ENCODE assay signal across 27 mouse cellular contexts in genomic region chr10:74307035-74307434, GRCm38 (mm10).
DNase-seq lines count a peak whose midpoint lies in the region; ATAC-seq and TF ChIP-seq lines count a peak whose summit lies in the region.
"Had no signal": no experiment of that assay in that cellular context is flagged by ENCODE, and none has a peak within 500 bp of the region (broad histone marks: within the 10 kb centered on the region; RNA-seq: fewer than 3 reads in every experiment).

No protein-coding gene starts in this region.

- no peak overlapping the region for H3K27ac ChIP-seq in hindbrain, embryonic 10.5 days
- H3K27ac ChIP-seq in hindbrain, embryonic 14.5 days, result no peak overlapping the region
- H3K27ac ChIP-seq in hindbrain, postnatal 0 days, result no peak overlapping the region
- H3K27ac ChIP-seq: embryonic facial prominence, embryonic 12.5 days; embryonic facial prominence, embryonic 15.5 days; gastrocnemius, adult 2 months; heart, embryonic 15.5 days; hindbrain, embryonic 15.5 days had no signal

- peaks cover 4% of the 10 kb centered on the region; the same call in 1 of the 2 replicates for H3K4me1 ChIP-seq in hindbrain, embryonic 10.5 days (replicated peaks)
- H3K4me1 ChIP-seq in hindbrain, embryonic 14.5 days (replicated peaks; ENCODE audit: control insufficient read depth, insufficient read depth, low read length), result no peaks in the 10 kb centered on the region
- H3K4me1 ChIP-seq in hindbrain, postnatal 0 days (ENCODE audit: insufficient read depth, low read length), result no peaks in the 10 kb centered on the region
- H3K4me1 ChIP-seq: embryonic facial prominence, embryonic 12.5 days; embryonic facial prominence, embryonic 15.5 days; heart, embryonic 12.5 days; heart, embryonic 15.5 days; hindbrain, embryonic 15.5 days had no signal

- no peaks in the 10 kb centered on the region for H3K9me3 ChIP-seq in hindbrain, embryonic 10.5 days
- no peaks in the 10 kb centered on the region for H3K9me3 ChIP-seq in hindbrain, embryonic 14.5 days (ENCODE audit: control insufficient read depth, low read length)
- no peaks in the 10 kb centered on the region for H3K9me3 ChIP-seq in hindbrain, postnatal 0 days (ENCODE audit: low read length)
- H3K9me3 ChIP-seq: embryonic facial prominence, embryonic 12.5 days; embryonic facial prominence, embryonic 15.5 days; heart, embryonic 12.5 days; heart, embryonic 15.5 days; hindbrain, embryonic 15.5 days had no signal

- no peaks in the 10 kb centered on the region for H3K27me3 ChIP-seq in hindbrain, embryonic 10.5 days (ENCODE audit: insufficient read depth, poor library complexity, severe bottlenecking)
- no peaks in the 10 kb centered on the region for H3K27me3 ChIP-seq in hindbrain, embryonic 14.5 days (ENCODE audit: control insufficient read depth, insufficient read depth, low read length)
- no peaks in the 10 kb centered on the region for H3K27me3 ChIP-seq in hindbrain, postnatal 0 days (ENCODE audit: insufficient read depth, low read length)
- H3K27me3 ChIP-seq: embryonic facial prominence, embryonic 12.5 days; embryonic facial prominence, embryonic 15.5 days; heart, embryonic 12.5 days; heart, embryonic 15.5 days; hindbrain, embryonic 15.5 days had no signal

- H3K4me3 ChIP-seq in hindbrain, embryonic 10.5 days, result no peak overlapping the region
- H3K4me3 ChIP-seq in hindbrain, embryonic 14.5 days (replicated peaks; ENCODE audit: low read length), result no peak overlapping the region
- H3K4me3 ChIP-seq in hindbrain, postnatal 0 days (ENCODE audit: low read length), result no peak overlapping the region
- H3K4me3 ChIP-seq: embryonic facial prominence, embryonic 12.5 days; embryonic facial prominence, embryonic 15.5 days; gastrocnemius, adult 2 months; heart, embryonic 12.5 days; heart, embryonic 15.5 days; hindbrain, embryonic 15.5 days had no signal

- H3K36me3 ChIP-seq in hindbrain, embryonic 10.5 days, result no peaks in the 10 kb centered on the region
- no peaks in the 10 kb centered on the region for H3K36me3 ChIP-seq in hindbrain, embryonic 14.5 days (replicated peaks; ENCODE audit: control insufficient read depth, insufficient read depth)
- H3K36me3 ChIP-seq in hindbrain, postnatal 0 days (ENCODE audit: insufficient read depth, low read length), result no peaks in the 10 kb centered on the region
- H3K36me3 ChIP-seq: embryonic facial prominence, embryonic 12.5 days; embryonic facial prominence, embryonic 15.5 days; heart, embryonic 12.5 days; heart, embryonic 15.5 days; hindbrain, embryonic 15.5 days had no signal

- TF ChIP-seq POLR2A in brain, embryonic 14.5 days (IDR thresholded peaks at IDR 0.05; ENCODE audit: borderline replicate concordance, extremely low read depth, insufficient read depth, insufficient read length, poor library complexity, severe bottlenecking), result no peak

- 68% methylated on average over 3 of the region's 3 CpGs for WGBS in hindbrain, embryonic 10.5 days
- WGBS in hindbrain, embryonic 14.5 days, result 59% methylated on average over 3 of the region's 3 CpGs
- WGBS in hindbrain, postnatal 0 days, result 56% methylated on average over 3 of the region's 3 CpGs

- DNase-seq in hindbrain, embryonic 10.5 days (ENCODE audit: low spot score), result peak; percentile 10
- DNase-seq in hindbrain, embryonic 14.5 days (ENCODE audit: low spot score), result no peak
- peak; percentile 34 for DNase-seq in left cerebral cortex, postnatal 4 days
- no peak for DNase-seq in left cerebral cortex, postnatal 25 days (ENCODE audit: low spot score in 2 of 2)
- peak; percentile 19 for DNase-seq in brain, embryonic 14.5 days (ENCODE audit: low read depth)
- peak; percentile 35 for DNase-seq in hindbrain, postnatal 0 days (ENCODE audit: low spot score)
- DNase-seq: adrenal gland, adult 8-10 months; adrenal gland, postnatal 25 days; cerebellum, adult 18-20 months; cerebellum, adult 9-10 months; cerebellum, postnatal 25 days; forebrain, postnatal 0 days; gastrocnemius, adult 2 months; gastrocnemius, postnatal 14 days; heart, adult 18-20 months; heart, postnatal 10 days; heart, postnatal 36 days; kidney, adult 18-20 months had no signal

- H3K4me2 ChIP-seq in hindbrain, embryonic 14.5 days (replicated peaks), result no peak overlapping the region
- H3K4me2 ChIP-seq in hindbrain, postnatal 0 days (ENCODE audit: low read depth, low read length), result no peak overlapping the region
- H3K4me2 ChIP-seq: embryonic facial prominence, embryonic 12.5 days; embryonic facial prominence, embryonic 15.5 days; heart, embryonic 12.5 days; heart, embryonic 15.5 days; hindbrain, embryonic 15.5 days had no signal

- TF ChIP-seq CTCF in brain, embryonic 14.5 days (IDR thresholded peaks at IDR 0.05; ENCODE audit: borderline replicate concordance, extremely low read depth, insufficient read depth, insufficient read length), result no peak
- no peak for TF ChIP-seq CTCF in hindbrain, postnatal 0 days (IDR thresholded peaks at IDR 0.05; ENCODE audit: low read depth)

- intact Hi-C loops in left cerebral cortex, postnatal 4 days (cut with DNase I), result no loop called here
- intact Hi-C loops in left cerebral cortex, postnatal 25 days (cut with DNase I), result no loop called here

- ATAC-seq in hindbrain, embryonic 14.5 days (ENCODE audit: low FRiP score), result no peak
- ATAC-seq in hindbrain, postnatal 0 days, result peak; percentile 76
- ATAC-seq: CD4-positive, CD25-positive, alpha-beta regulatory T cell, adult 4 months; forebrain, embryonic 14.5 days; forebrain, postnatal 0 days; inflammation-experienced regulatory T-cells, adult 6 months; intestine, embryonic 16.5 days had no signal

- H3K9ac ChIP-seq in hindbrain, embryonic 14.5 days, result no peak overlapping the region
- no peak overlapping the region for H3K9ac ChIP-seq in hindbrain, postnatal 0 days (replicated peaks; ENCODE audit: low read length)
- H3K9ac ChIP-seq: embryonic facial prominence, embryonic 12.5 days; embryonic facial prominence, embryonic 15.5 days; forebrain, postnatal 0 days; heart, embryonic 12.5 days; heart, embryonic 15.5 days; hindbrain, embryonic 15.5 days had no signal

Comparison
In these comparisons a context has a peak if more than half of its experiments do, and no peak if none do; other contexts are left out.
1. DNase-seq: peak in hindbrain, embryonic 10.5 days (single experiment), left cerebral cortex, postnatal 4 days (single experiment), brain, embryonic 14.5 days (single experiment) and hindbrain, postnatal 0 days (single experiment); none in hindbrain, embryonic 14.5 days (single experiment) and left cerebral cortex, postnatal 25 days (0 of 2).